Mouse (Mus musculus) mature B cell (primary cell): Measurements from ENCODE around the gene Dnajc4.
"Not testable (repeated sequence)": the region's sequence is repeated elsewhere in the genome, so short reads cannot be mapped to it uniquely, and the experiment has no call there.

Source experiments
- in situ Hi-C: fragments of 300-500 bp; cut with MboI; formaldehyde crosslinking; loops from 2 replicates; pipeline ENCODE4 v1.14.3; 2019

Gene Dnajc4

GRCm38 (mm10) chr19:6995255-6995991 lies 3.1 kb upstream of the Dnajc4 start:
- in situ Hi-C loops: no loop called here

GRCm38 (mm10) chr19:6994489-6994888 lies 2.1 kb upstream of the Dnajc4 start:
- in situ Hi-C loops: no loop called here

GRCm38 (mm10) chr19:6994002-6994401 lies 1.6 kb upstream of the Dnajc4 start:
- in situ Hi-C loops: no loop called here

- in situ Hi-C loops: no loop called here
These were observed 819 bp upstream of the Dnajc4 start for GRCm38 (mm10) chr19:6993011-6993770.

- in situ Hi-C loops: not testable (repeated sequence)
These were observed 1.2 kb downstream of the Dnajc4 start for GRCm38 (mm10) chr19:6991166-6991565.

- in situ Hi-C loops: no loop called here
These were observed 1.7 kb downstream of the Dnajc4 start for GRCm38 (mm10) chr19:6990712-6991111.

- in situ Hi-C loops: no loop called here
These were observed 3.1 kb downstream of the Dnajc4 start for GRCm38 (mm10) chr19:6989251-6989650.

GRCm38 (mm10) chr19:6987904-6988285 lies 4.5 kb downstream of the Dnajc4 start:
- in situ Hi-C loops: no loop called here

GRCm38 (mm10) chr19:6987061-6987903 lies 5.1 kb downstream of the Dnajc4 start, which contains the start of gene Vegfb:
Vegfb (minus strand) TSS chr19:6987651.
- in situ Hi-C loops: no loop called here

GRCm38 (mm10) chr19:6985951-6986708 lies 6.2 kb downstream of the Dnajc4 start:
- in situ Hi-C loops: no loop called here

GRCm38 (mm10) chr19:6985300-6985699 lies 7.1 kb downstream of the Dnajc4 start:
- in situ Hi-C loops: no loop called here

- in situ Hi-C loops: no loop called here
These were observed 8.8 kb downstream of the Dnajc4 start for GRCm38 (mm10) chr19:6983621-6984020.

- in situ Hi-C loops: no loop called here
These were observed 10.9 kb downstream of the Dnajc4 start for GRCm38 (mm10) chr19:6981465-6981864.

GRCm38 (mm10) chr19:6980381-6981093 lies 11.8 kb downstream of the Dnajc4 start, which contains the start of gene Fkbp2:
Fkbp2 (minus strand) TSS chr19:6980501.
- in situ Hi-C loops: no loop called here

GRCm38 (mm10) chr19:6979486-6980380 lies 12.6 kb downstream of the Dnajc4 start:
- in situ Hi-C loops: no loop called here

GRCm38 (mm10) chr19:6979001-6979479 lies 13.3 kb downstream of the Dnajc4 start:
- in situ Hi-C loops: no loop called here

GRCm38 (mm10) chr19:6978639-6978974 lies 13.8 kb downstream of the Dnajc4 start:
- in situ Hi-C loops: no loop called here

GRCm38 (mm10) chr19:6977759-6978638 lies 14.4 kb downstream of the Dnajc4 start:
- in situ Hi-C loops: no loop called here
